Mouse (Mus musculus): ENCODE results near the gene Olfr1085. TPM values are rescaled to one million over a fixed set of nuclear protein-coding genes. Genes with fewer than 3 reads are reported as not detected.

Olfr1085 gene
- polyA plus RNA-seq (2017; shearing (Covaris generic)), result not detected

GRCm38 (mm10) chr2:86661919-86662318, at the start of gene Olfr1085:
Gene Olfr1085 (minus strand): TSS chr2:86662019.

DNA sequence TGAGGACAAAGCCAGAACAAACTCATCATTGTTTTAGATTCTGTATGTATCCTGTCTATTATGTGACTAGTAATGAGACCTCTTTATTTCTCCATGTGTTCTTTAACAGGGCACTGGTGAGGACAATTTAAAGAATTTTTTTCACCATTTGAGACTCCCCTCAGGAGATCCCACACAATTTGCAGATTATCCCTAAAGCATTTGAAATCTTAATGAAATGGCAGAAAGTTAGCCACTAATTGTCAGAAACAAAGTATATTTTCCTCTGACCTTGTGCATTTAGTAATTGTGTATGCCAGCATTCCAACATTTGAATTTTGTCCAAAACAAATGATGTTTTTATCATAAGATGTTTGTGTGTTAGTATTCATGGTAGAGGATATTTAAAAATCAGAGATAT, 36.5 kb upstream of the Olfr1085 start, which contains the start of gene Olfr1087:
Gene Olfr1087, minus strand, starts transcription at position 101 of the 400 bp plus-strand sequence.

GRCm38 (mm10) chr2:86679992-86680391, 18.2 kb upstream of the Olfr1085 start, which contains the start of gene Olfr1086:
Gene Olfr1086 (minus strand): TSS chr2:86680092.

GRCm38 (mm10) chr2:86639625-86640024, 22.2 kb downstream of the Olfr1085 start, which contains the start of gene Olfr1084:
Gene Olfr1084 (minus strand): TSS chr2:86639725.

Other genes with a start within 250 kb of the Olfr1085 start
- not detected for gene Olfr1061, start 248.0 kb downstream of the Olfr1085 start, polyA plus RNA-seq (2017; shearing (Covaris generic))
- not detected for gene Olfr1062, start 235.3 kb downstream of the Olfr1085 start, polyA plus RNA-seq (2017; shearing (Covaris generic))
- gene Olfr1065, start 211.4 kb downstream of the Olfr1085 start, polyA plus RNA-seq (2017; shearing (Covaris generic)), result not detected
- not detected for gene Olfr1066, start 205.8 kb downstream of the Olfr1085 start, polyA plus RNA-seq (2017; shearing (Covaris generic))
- not detected for gene Olfr228, start 174.6 kb downstream of the Olfr1085 start, polyA plus RNA-seq (2017; shearing (Covaris generic))
- gene Olfr1076, start 153.6 kb downstream of the Olfr1085 start, polyA plus RNA-seq (2017; shearing (Covaris generic)), result not detected
- gene Olfr1079, start 119.5 kb downstream of the Olfr1085 start, polyA plus RNA-seq (2017; shearing (Covaris generic)), result not detected
- not detected for gene Olfr1080, start 103.8 kb downstream of the Olfr1085 start, polyA plus RNA-seq (2017; shearing (Covaris generic))
- gene Olfr1082, start 63.1 kb downstream of the Olfr1085 start, polyA plus RNA-seq (2017; shearing (Covaris generic)), result not detected
- not detected for gene Olfr1084, start 22.3 kb downstream of the Olfr1085 start, polyA plus RNA-seq (2017; shearing (Covaris generic))
- not detected for gene Olfr1086, start 18.1 kb upstream of the Olfr1085 start, polyA plus RNA-seq (2017; shearing (Covaris generic))
- not detected for gene Olfr1087, start 36.4 kb upstream of the Olfr1085 start, polyA plus RNA-seq (2017; shearing (Covaris generic))
- gene Olfr1089, start 71.7 kb upstream of the Olfr1085 start, polyA plus RNA-seq (2017; shearing (Covaris generic)), result not detected
- not detected for gene Olfr1090, start 97.0 kb upstream of the Olfr1085 start, polyA plus RNA-seq (2017; shearing (Covaris generic))
- gene Olfr1093, start 120.5 kb upstream of the Olfr1085 start, polyA plus RNA-seq (2017; shearing (Covaris generic)), result not detected
- not detected for gene Olfr141, start 148.0 kb upstream of the Olfr1085 start, polyA plus RNA-seq (2017; shearing (Covaris generic))
- not detected for gene Olfr1094, start 162.6 kb upstream of the Olfr1085 start, polyA plus RNA-seq (2017; shearing (Covaris generic))
- gene Olfr1095, start 189.7 kb upstream of the Olfr1085 start, polyA plus RNA-seq (2017; shearing (Covaris generic)), result not detected
- not detected for gene Gm13723, start 212.8 kb upstream of the Olfr1085 start, polyA plus RNA-seq (2017; shearing (Covaris generic))
- not detected for gene Olfr1097, start 230.2 kb upstream of the Olfr1085 start, polyA plus RNA-seq (2017; shearing (Covaris generic))

All from activated CD4-positive, CD25-positive, alpha-beta regulatory T cell, adult 9 weeks (primary cell).